In genomic region chr2:50066246-50066967, GRCm38 (mm10) we compare ENCODE assay signal across 9 mouse cellular contexts. TPM values are rescaled to one million over a fixed set of nuclear protein-coding genes. Genes with fewer than 3 reads are reported as not detected.
DNase-seq lines count a peak whose midpoint lies in the region; ATAC-seq lines count a peak whose summit lies in the region.
"Had no signal": no experiment of that assay in that cellular context is flagged by ENCODE, and none has a peak within 500 bp of the region (broad histone marks: within the 10 kb centered on the region; RNA-seq: fewer than 3 reads in every experiment).

Gene Lypd6 (plus strand): TSS chr2:50066429.

- H3K27me3 ChIP-seq in forebrain, embryonic 16.5 days (replicated peaks; ENCODE audit: control insufficient read depth, insufficient read depth, low read length) = no peaks in the 10 kb centered on the region
- H3K27me3 ChIP-seq in neural tube, embryonic 15.5 days (replicated peaks) = 0 out of 2 replicates have a peak, but pooled peaks cover 4% of the 10 kb centered on the region
- H3K27me3 ChIP-seq: CH12.LX had no signal

- H3K27ac ChIP-seq in forebrain, embryonic 16.5 days (ENCODE audit: low read length) = peak within 1 kb of the TSS; percentile 10; the same call in 1 of the 2 replicates
- peak within 1 kb of the TSS; percentile 60; the same call in 1 of the 2 replicates for H3K27ac ChIP-seq in neural tube, embryonic 15.5 days (replicated peaks)

- H3K4me2 ChIP-seq in forebrain, embryonic 16.5 days (ENCODE audit: low read length) = peak within 1 kb of the TSS; percentile 97
- peak within 1 kb of the TSS; percentile 93 for H3K4me2 ChIP-seq in neural tube, embryonic 15.5 days

- peak; percentile 53 for DNase-seq in layer of hippocampus, adult 11-12 months (ENCODE audit: low spot score)
- DNase-seq in layer of hippocampus, adult 9-10 months (ENCODE audit: low spot score) = no peak
- peak; percentile 58 to 66 for DNase-seq in heart, postnatal 14 days
- peak; percentile 25 to 61 for DNase-seq in layer of hippocampus, adult 18-20 months (ENCODE audit: low spot score in 2 of 2)
- peak; percentile 51 to 67 for DNase-seq in lung, adult 18-20 months
- peak; percentile 45 to 53 for DNase-seq in urinary bladder, adult 18-20 months (ENCODE audit: low spot score in 2 of 2)

- H3K9ac ChIP-seq in forebrain, embryonic 16.5 days (replicated peaks; ENCODE audit: low read depth, low read length) = peak within 1 kb of the TSS; percentile 71
- H3K9ac ChIP-seq in neural tube, embryonic 15.5 days (replicated peaks) = peak within 1 kb of the TSS; percentile 67

- intact Hi-C loops in heart, postnatal 14 days (cut with DNase I) = no loop called here

- peaks cover 20% of the 10 kb centered on the region for H3K4me1 ChIP-seq in forebrain, embryonic 16.5 days (replicated peaks; ENCODE audit: control insufficient read depth, insufficient read depth, low read length)
- H3K4me1 ChIP-seq in neural tube, embryonic 15.5 days = peaks cover 19% of the 10 kb centered on the region

- under 1% methylated on average over 73 of the region's 76 CpGs for WGBS in forebrain, embryonic 16.5 days
- under 1% methylated on average over 68 of the region's 76 CpGs for WGBS in neural tube, embryonic 15.5 days

- H3K9me3 ChIP-seq in forebrain, embryonic 16.5 days (ENCODE audit: control insufficient read depth, low read length) = no peaks in the 10 kb centered on the region
- H3K9me3 ChIP-seq in neural tube, embryonic 15.5 days (replicated peaks) = no peaks in the 10 kb centered on the region

- peak within 1 kb of the TSS; percentile 60 for H3K4me3 ChIP-seq in forebrain, embryonic 16.5 days (replicated peaks; ENCODE audit: low read length)
- peak within 1 kb of the TSS; percentile 72 for H3K4me3 ChIP-seq in neural tube, embryonic 15.5 days (replicated peaks)

- no peaks in the 10 kb centered on the region for H3K36me3 ChIP-seq in forebrain, embryonic 16.5 days (ENCODE audit: control insufficient read depth, insufficient read depth)
- H3K36me3 ChIP-seq in neural tube, embryonic 15.5 days = no peaks in the 10 kb centered on the region

- ATAC-seq in forebrain, embryonic 16.5 days = peak; percentile 96
- peak; percentile 96 for ATAC-seq in neural tube, embryonic 15.5 days (ENCODE audit: low FRiP score)

RNA-seq across cellular contexts. Expression of gene Lypd6, which starts in this region (rescaled TPM):
- polyA plus RNA-seq in forebrain, embryonic 16.5 days (2015; fragmentation: Nextera tagmentation; extraction: Ambion mirVana) = 14.3 and 18.3 TPM in 2 replicates
- under 1 TPM; 0.17 to 0.22 TPM for total RNA-seq in heart, postnatal 14 days (2021)
- 10 to 100 TPM; 17.2 to 20.5 TPM for total RNA-seq in layer of hippocampus, adult 18-20 months (2021)
- 14.7 and 16.0 TPM in 2 replicates for polyA plus RNA-seq in neural tube, embryonic 15.5 days (2015; fragmentation: Nextera tagmentation; extraction: Ambion mirVana)
- total RNA-seq: CH12.LX had no signal

Comparison
In these comparisons a context has a peak if more than half of its experiments do, and no peak if none do; other contexts are left out.
1. RNA of gene Lypd6 (total RNA-seq): 17.2 to 20.5 TPM in layer of hippocampus, adult 18-20 months; 0.17 to 0.22 TPM in heart, postnatal 14 days; every median in the first group is over 10 times any median in the second.
2. Peak in DNase-seq in heart, postnatal 14 days; RNA of the gene not detected or under 1 TPM.